7 mouse cellular contexts compared by ENCODE assay signal in genomic region chr4:89875375-89876055, GRCm38 (mm10).
DNase-seq lines count a peak whose midpoint lies in the region; ATAC-seq and TF ChIP-seq lines count a peak whose summit lies in the region.
"Not testable (repeated sequence)": the region's sequence is repeated elsewhere in the genome, so short reads cannot be mapped to it uniquely, and the experiment has no call there.

No protein-coding gene starts in this region.

- H3K4me3 ChIP-seq in embryonic facial prominence, embryonic 11.5 days (ENCODE audit: low read depth, low read length); intestine, postnatal 0 days (ENCODE audit: low read depth, low read length): not testable (repeated sequence)
- peak overlapping the region; percentile 29 for H3K4me3 ChIP-seq in midbrain, embryonic 10.5 days

- H3K27me3 ChIP-seq in embryonic facial prominence, embryonic 11.5 days (ENCODE audit: control insufficient read depth, insufficient read depth, low read length); intestine, postnatal 0 days (replicated peaks; ENCODE audit: control insufficient read depth, insufficient read depth, low read length); midbrain, embryonic 10.5 days (ENCODE audit: low read depth, poor library complexity, severe bottlenecking): not testable (repeated sequence)

- WGBS in embryonic facial prominence, embryonic 11.5 days = 34% methylated on average over 6 of the region's 15 CpGs
- 28% methylated on average over 6 of the region's 15 CpGs for WGBS in intestine, postnatal 0 days
- WGBS in midbrain, embryonic 10.5 days = 24% methylated on average over 6 of the region's 15 CpGs

- H3K27ac ChIP-seq in embryonic facial prominence, embryonic 11.5 days (replicated peaks; ENCODE audit: low read depth, low read length); intestine, postnatal 0 days (ENCODE audit: low read depth, low read length); midbrain, embryonic 10.5 days (replicated peaks): not testable (repeated sequence)

- ATAC-seq in embryonic facial prominence, embryonic 11.5 days (replicated peaks; ENCODE audit: insufficient number of reproducible peaks, low FRiP score, low TSS enrichment, low read depth) = peak; percentile 88
- ATAC-seq in intestine, postnatal 0 days = not testable (repeated sequence)

- intact Hi-C loops in left cerebral cortex, postnatal 4 days (cut with DNase I) = not testable (repeated sequence)

- TF ChIP-seq CTCF in brain, embryonic 14.5 days (IDR thresholded peaks at IDR 0.05; ENCODE audit: borderline replicate concordance, extremely low read depth, insufficient read depth, insufficient read length) = not testable (repeated sequence)
- TF ChIP-seq CTCF in intestine, postnatal 0 days (IDR thresholded peaks at IDR 0.05; ENCODE audit: low read depth) = 0 out of 2 replicates have a peak, but pooled peaks have one; percentile 5

- not testable (repeated sequence) for H3K9me3 ChIP-seq in embryonic facial prominence, embryonic 11.5 days (replicated peaks; ENCODE audit: control insufficient read depth, low read length); intestine, postnatal 0 days (ENCODE audit: control insufficient read depth); midbrain, embryonic 10.5 days (replicated peaks)

- H3K9ac ChIP-seq in embryonic facial prominence, embryonic 11.5 days (replicated peaks; ENCODE audit: low read length); intestine, postnatal 0 days (ENCODE audit: low read depth, low read length): not testable (repeated sequence)

- H3K4me2 ChIP-seq in embryonic facial prominence, embryonic 11.5 days (ENCODE audit: low read depth, low read length) = not testable (repeated sequence)
- H3K4me2 ChIP-seq in intestine, postnatal 0 days (replicated peaks; ENCODE audit: low read depth) = 0 out of 2 replicates have a peak overlapping the region, but pooled peaks have one; percentile 17

- peak; percentile 57 for DNase-seq in brain, embryonic 14.5 days (ENCODE audit: low read depth)
- DNase-seq in embryonic facial prominence, embryonic 11.5 days (ENCODE audit: low spot score) = peak; percentile 16
- peak; percentile 1 for DNase-seq in heart, adult 8-10 months (ENCODE audit: low spot score)
- DNase-seq in left cerebral cortex, postnatal 4 days = peak; percentile 13
- DNase-seq in midbrain, embryonic 10.5 days (ENCODE audit: low spot score) = peak; percentile 22
- peak; percentile 27 for DNase-seq in retina, postnatal 7 days (ENCODE audit: low read depth, low spot score)

- not testable (repeated sequence) for H3K4me1 ChIP-seq in embryonic facial prominence, embryonic 11.5 days (ENCODE audit: control insufficient read depth, insufficient read depth, low read length); intestine, postnatal 0 days (replicated peaks; ENCODE audit: control insufficient read depth, insufficient read depth, low read length); midbrain, embryonic 10.5 days

- TF ChIP-seq POLR2A in brain, embryonic 14.5 days (IDR thresholded peaks at IDR 0.05; ENCODE audit: borderline replicate concordance, extremely low read depth, insufficient read depth, insufficient read length, poor library complexity, severe bottlenecking) = not testable (repeated sequence)

- H3K36me3 ChIP-seq in embryonic facial prominence, embryonic 11.5 days (replicated peaks; ENCODE audit: control insufficient read depth, insufficient read depth, low read depth, low read length); intestine, postnatal 0 days (ENCODE audit: control insufficient read depth, insufficient read depth); midbrain, embryonic 10.5 days: not testable (repeated sequence)

Comparison
In these comparisons a context has a peak if more than half of its experiments do, and no peak if none do; other contexts are left out.
1. DNase-seq: peak in every context shown above with its lines; median percentile 57 in brain, embryonic 14.5 days; 27 in retina, postnatal 7 days; 22 in midbrain, embryonic 10.5 days; 16 in embryonic facial prominence, embryonic 11.5 days; 13 in left cerebral cortex, postnatal 4 days; 1 in heart, adult 8-10 months.